Mouse (Mus musculus) hindbrain, embryonic 11.5 days (tissue): ENCODE data around the gene Pik3cg. TPM values are rescaled to one million over a fixed set of nuclear protein-coding genes. Genes with fewer than 3 reads are reported as not detected.

Source experiments
- ATAC-seq: fragments of 200-750 bp; cut with Nextera tagmentation; 2 replicates; pipeline ENCODE4 v1.8.0; 2017; ENCODE audit warnings: mild to moderate bottlenecking, moderate TSS enrichment, moderate library complexity; ENCODE audit not compliant: low FRiP score
- DNase-seq: peaks from one replicate; pipeline ENCODE4 v3.0.0-alpha.2; 2015; ENCODE audit warnings: low spot score
- H3K27ac ChIP-seq: fragments of 300-500 bp; sonication (generic); 2 replicates; pipeline ENCODE4 v1.5.1; 2014; ENCODE audit warnings: mild to moderate bottlenecking, low read depth, low read length
- H3K27me3 ChIP-seq: fragments of 300-500 bp; sonication (generic); 2 replicates; pipeline ENCODE4 v1.6.1; 2014; ENCODE audit warnings: mild to moderate bottlenecking, low read length, moderate library complexity, mixed read lengths; ENCODE audit not compliant: control insufficient read depth, insufficient read depth
- H3K36me3 ChIP-seq: fragments of 300-500 bp; sonication (generic); 2 replicates; pipeline ENCODE4 v1.6.1; 2014; ENCODE audit warnings: mild to moderate bottlenecking, low read length, moderate library complexity, mixed read lengths; ENCODE audit not compliant: control insufficient read depth, insufficient read depth
- H3K4me1 ChIP-seq: fragments of 300-500 bp; sonication (generic); replicated peaks from 2 replicates; pipeline ENCODE4 v1.6.1; 2014; ENCODE audit warnings: low read length, mixed read lengths; ENCODE audit not compliant: control insufficient read depth, insufficient read depth
- H3K4me2 ChIP-seq: fragments of 300-500 bp; sonication (generic); replicated peaks from 2 replicates; pipeline ENCODE4 v1.6.1; 2014; ENCODE audit warnings: mild to moderate bottlenecking, low read depth, low read length
- H3K4me3 ChIP-seq: fragments of 300-500 bp; sonication (generic); 2 replicates; pipeline ENCODE4 v1.5.1; 2014; ENCODE audit warnings: low read depth, low read length
- H3K9ac ChIP-seq: fragments of 300-500 bp; sonication (generic); 2 replicates; pipeline ENCODE4 v1.6.1; 2014; ENCODE audit warnings: low read depth, low read length
- H3K9me3 ChIP-seq: fragments of 300-500 bp; sonication (generic); 2 replicates; pipeline ENCODE4 v1.6.1; 2016; ENCODE audit warnings: low read length; ENCODE audit not compliant: control insufficient read depth
- WGBS: fragments of 180-500 bp; shearing (Covaris S2); extraction: QIAGEN DNeasy Blood & Tissue Kit; methylation state at CpG from one replicate; pipeline ENCODE4 v1.1.7; 2014; 5-methylcytosine and 5-hydroxymethylcytosine counted together
- polyA plus RNA-seq: library from polyadenylated mRNA; unstranded; fragments of >200 nt; fragmentation: Nextera tagmentation; extraction: Ambion mirVana; gene quantifications from 2 replicates; pipeline ENCODE4 v1.2.1, GENCODE M21; 2014

Pik3cg gene
- polyA plus RNA-seq, 1 experiment from 2014 or later, result 1.5 TPM

GRCm38 (mm10) chr12:32198025-32198424 is 10.4 kb downstream of the Pik3cg start:
- ATAC-seq, result no peak

GRCm38 (mm10) chr12:32195000-32195399 is 13.5 kb downstream of the Pik3cg start:
- 91% methylated on average over 4 of the region's 4 CpGs for WGBS
- Histone ChIP-seq H3K36me3 (no peaks in the 10 kb centered on the region), H3K4me2 (no peak overlapping the region), H3K4me3 (no peak overlapping the region), H3K27ac (no peak overlapping the region), H3K4me1 (no peaks in the 10 kb centered on the region), H3K9me3 (no peaks in the 10 kb centered on the region), H3K27me3 (no peaks in the 10 kb centered on the region), H3K9ac (no peak overlapping the region)
- DNase-seq, result no peak
- no peak for ATAC-seq

More at GRCm38 (mm10) chr12:32198025-32198424, 10.4 kb downstream of the Pik3cg start:
- no peak overlapping the region for H3K27ac ChIP-seq
- no peak overlapping the region for H3K9ac ChIP-seq
- H3K4me3 ChIP-seq, result no peak overlapping the region
- DNase-seq, result no peak
- no peaks in the 10 kb centered on the region for H3K36me3 ChIP-seq
- H3K4me1 ChIP-seq, result no peaks in the 10 kb centered on the region
- H3K27me3 ChIP-seq, result no peaks in the 10 kb centered on the region
- 91% methylated on average over 4 of the region's 4 CpGs for WGBS
- no peak overlapping the region for H3K4me2 ChIP-seq
- no peaks in the 10 kb centered on the region for H3K9me3 ChIP-seq

DNA sequence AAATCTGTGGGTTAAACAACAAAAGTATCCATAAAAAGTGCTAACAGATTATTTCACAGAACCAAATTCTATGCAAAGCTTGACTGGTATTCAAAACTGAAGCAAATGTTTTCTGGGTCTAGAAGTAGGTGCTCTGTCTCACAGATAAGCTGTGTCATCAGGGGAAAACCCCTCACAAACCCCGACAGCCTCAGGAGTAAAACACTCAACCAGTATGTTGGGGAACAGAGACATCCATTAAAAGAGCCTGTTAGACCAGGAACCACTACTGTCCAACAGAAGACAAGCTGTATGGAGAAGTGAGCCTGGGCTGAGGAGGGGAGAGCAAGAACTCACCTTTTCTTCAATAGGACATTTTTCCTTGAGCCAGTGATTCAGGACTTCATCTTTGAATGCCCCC is 14.1 kb downstream of the Pik3cg start:
- ATAC-seq (no peak), DNase-seq (no peak)
- Histone ChIP-seq H3K27ac (no peak overlapping the region), H3K9me3 (no peaks in the 10 kb centered on the region), H3K36me3 (no peaks in the 10 kb centered on the region), H3K9ac (no peak overlapping the region), H3K4me2 (no peak overlapping the region), H3K4me3 (no peak overlapping the region), H3K27me3 (no peaks in the 10 kb centered on the region), H3K4me1 (no peaks in the 10 kb centered on the region)
- 91% methylated on average over 1 of the region's 1 CpGs for WGBS

- DNase-seq (no peak), ATAC-seq (no peak)
- no peak overlapping the region for H3K4me2 ChIP-seq
- H3K4me3 ChIP-seq, result no peak overlapping the region
- H3K9ac ChIP-seq, result no peak overlapping the region
- no peaks in the 10 kb centered on the region for H3K9me3 ChIP-seq
- H3K27ac ChIP-seq, result no peak overlapping the region
- no peaks in the 10 kb centered on the region for H3K27me3 ChIP-seq
- 75% methylated on average over 4 of the region's 4 CpGs for WGBS
- H3K4me1 ChIP-seq, result no peaks in the 10 kb centered on the region
- no peaks in the 10 kb centered on the region for H3K36me3 ChIP-seq
Measured at GRCm38 (mm10) chr12:32190927-32191326, 17.5 kb downstream of the Pik3cg start.

DNA sequence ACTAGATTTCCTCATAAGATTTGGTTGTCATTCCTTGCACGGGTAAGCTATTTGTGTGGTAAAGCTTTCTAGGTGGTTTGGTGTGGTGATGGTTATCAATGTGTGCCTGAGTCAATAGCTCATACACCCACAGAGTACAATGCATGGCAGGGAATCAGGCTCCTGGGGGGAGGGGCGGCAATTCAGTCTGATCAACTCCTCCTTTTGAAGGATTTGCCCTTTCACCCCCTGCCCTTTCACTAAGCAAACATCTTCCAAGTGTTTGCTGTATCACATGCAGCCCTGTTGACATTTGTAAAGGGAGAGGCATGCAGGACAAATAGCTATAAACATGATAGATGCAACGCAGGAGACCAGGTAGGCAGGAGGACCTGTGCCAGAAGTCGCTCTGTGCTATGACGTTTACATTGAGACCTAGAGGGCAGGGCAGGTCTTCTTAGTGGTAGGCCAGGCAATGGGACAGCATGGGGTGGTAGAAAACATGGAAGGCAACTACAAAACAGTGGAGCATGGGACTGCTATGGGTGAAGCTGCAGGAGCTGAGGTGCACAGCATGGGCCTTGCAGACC is 20.7 kb downstream of the Pik3cg start:
- no peak overlapping the region for H3K4me2 ChIP-seq
- H3K4me3 ChIP-seq, result no peak overlapping the region
- H3K4me1 ChIP-seq, result no peaks in the 10 kb centered on the region
- no peak overlapping the region for H3K9ac ChIP-seq
- no peak for ATAC-seq
- no peaks in the 10 kb centered on the region for H3K36me3 ChIP-seq
- WGBS, result 47% methylated on average over 5 of the region's 5 CpGs
- DNase-seq, result no peak
- H3K27me3 ChIP-seq, result no peaks in the 10 kb centered on the region
- no peaks in the 10 kb centered on the region for H3K9me3 ChIP-seq
- H3K27ac ChIP-seq, result no peak overlapping the region

DNA sequence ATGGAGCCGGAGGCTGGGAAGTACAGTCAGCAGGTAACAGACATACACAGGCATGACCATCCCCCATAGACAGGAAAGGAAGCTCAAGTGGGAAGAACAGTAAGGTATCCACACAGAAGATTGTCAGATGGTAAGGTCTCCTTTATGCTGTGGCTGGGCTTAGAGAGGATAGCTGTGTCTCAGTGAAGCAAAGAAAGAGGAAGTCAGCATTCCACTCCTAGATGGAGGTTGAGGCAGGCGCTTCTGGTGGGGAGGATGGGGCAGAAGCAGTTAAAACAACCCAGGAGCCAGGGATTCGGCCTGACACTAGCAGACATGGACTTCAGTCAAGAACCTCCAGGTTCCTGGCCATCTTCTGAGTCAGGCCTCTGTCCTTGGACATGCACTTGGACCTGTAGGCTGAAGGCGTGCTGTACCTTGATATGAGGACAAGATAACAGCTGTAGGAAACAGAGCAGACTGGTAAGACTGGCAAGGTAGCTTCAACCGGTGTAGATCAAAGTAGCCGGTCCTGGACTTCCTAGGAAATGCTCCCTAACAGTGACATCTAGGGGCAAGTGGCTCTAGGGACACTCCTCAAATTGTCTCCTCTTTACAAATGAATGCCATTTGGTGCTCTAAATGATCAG is 21.7 kb downstream of the Pik3cg start:
- H3K4me1 ChIP-seq, result no peaks in the 10 kb centered on the region
- ATAC-seq (no peak), DNase-seq (no peak)
- H3K27ac ChIP-seq, result no peak overlapping the region
- H3K27me3 ChIP-seq, result no peaks in the 10 kb centered on the region
- H3K4me2 ChIP-seq, result no peak overlapping the region
- WGBS, result 88% methylated on average over 6 of the region's 6 CpGs
- H3K9me3 ChIP-seq, result no peaks in the 10 kb centered on the region
- no peaks in the 10 kb centered on the region for H3K36me3 ChIP-seq
- no peak overlapping the region for H3K4me3 ChIP-seq
- no peak overlapping the region for H3K9ac ChIP-seq

- 95% methylated on average over 3 of the region's 3 CpGs for WGBS
- no peak overlapping the region for H3K4me3 ChIP-seq
- no peak overlapping the region for H3K9ac ChIP-seq
- no peaks in the 10 kb centered on the region for H3K27me3 ChIP-seq
- H3K36me3 ChIP-seq, result no peaks in the 10 kb centered on the region
- H3K4me1 ChIP-seq, result no peaks in the 10 kb centered on the region
- H3K9me3 ChIP-seq, result no peaks in the 10 kb centered on the region
- ATAC-seq (no peak), DNase-seq (no peak)
- no peak overlapping the region for H3K4me2 ChIP-seq
- H3K27ac ChIP-seq, result no peak overlapping the region
Measured at GRCm38 (mm10) chr12:32184874-32185273, 23.6 kb downstream of the Pik3cg start.

- DNase-seq (no peak), ATAC-seq (no peak)
- Histone ChIP-seq H3K27me3 (no peaks in the 10 kb centered on the region), H3K4me3 (no peak overlapping the region), H3K4me2 (no peak overlapping the region), H3K36me3 (no peaks in the 10 kb centered on the region), H3K9me3 (no peaks in the 10 kb centered on the region), H3K27ac (no peak overlapping the region), H3K4me1 (no peaks in the 10 kb centered on the region), H3K9ac (no peak overlapping the region)
- 64% methylated on average over 1 of the region's 1 CpGs for WGBS
Measured at GRCm38 (mm10) chr12:32183584-32183983, 24.9 kb downstream of the Pik3cg start.

- Histone ChIP-seq H3K4me2 (no peak overlapping the region), H3K27ac (no peak overlapping the region), H3K27me3 (no peaks in the 10 kb centered on the region), H3K9me3 (no peaks in the 10 kb centered on the region), H3K4me1 (no peaks in the 10 kb centered on the region), H3K36me3 (no peaks in the 10 kb centered on the region), H3K4me3 (no peak overlapping the region), H3K9ac (no peak overlapping the region)
- 91% methylated on average over 15 of the region's 15 CpGs for WGBS
- ATAC-seq (no peak), DNase-seq (no peak)
Measured at GRCm38 (mm10) chr12:32182632-32183419, 25.6 kb downstream of the Pik3cg start.
